Mouse (Mus musculus) CH12.LX (cell line): ENCODE results near the gene Ankrd28. TPM values are rescaled to one million over a fixed set of nuclear protein-coding genes. Genes with fewer than 3 reads are reported as not detected.

ENCODE experiments used
- DNase-seq: peaks from one replicate; pipeline ENCODE4 v3.0.0-alpha.2; 2013; ENCODE audit errors: extremely low read depth
- H3K27ac ChIP-seq: 2 replicates; pipeline ENCODE4 v1.5.1; 2012; ENCODE audit warnings: low read depth, mild to moderate bottlenecking, control low read depth, moderate library complexity; ENCODE audit not compliant: insufficient read depth
- H3K27me3 ChIP-seq: replicated peaks from 2 replicates; pipeline ENCODE3; 2012; ENCODE audit warnings: inconsistent platforms
- H3K36me3 ChIP-seq, 2 experiments: replicated peaks in 1 of 2; 2 replicates each; pipeline versions ENCODE3 to v1.6.1; 2012; ENCODE audit warnings: inconsistent platforms in 1 of 2, low read length in 1 of 2, mild to moderate bottlenecking in 1 of 2, mixed read lengths in 1 of 2, moderate library complexity in 1 of 2; ENCODE audit not compliant: control insufficient read depth in 1 of 2, insufficient read depth in 1 of 2
- H3K4me1 ChIP-seq, 2 experiments: 2 replicates each; pipeline ENCODE4 v1.6.1; 2012; ENCODE audit warnings: inconsistent platforms in 1 of 2, moderate library complexity in 1 of 2; ENCODE audit not compliant: insufficient read depth in 2 of 2, control insufficient read depth in 1 of 2
- H3K4me2 ChIP-seq: 2 replicates; pipeline ENCODE4 v1.6.1; 2012; ENCODE audit warnings: low read depth, mild to moderate bottlenecking, control low read depth; ENCODE audit not compliant: poor library complexity, insufficient read depth, severe bottlenecking
- H3K4me3 ChIP-seq, 3 experiments: fragments of 150-350 bp in 1 of 3; sonication (generic) in 1 of 3; replicated peaks in 1 of 3; 2 replicates each; pipeline versions ENCODE3 to v1.5.1; 2011 to 2012; ENCODE audit warnings: low read depth in 2 of 3, low read length in 2 of 3, mild to moderate bottlenecking in 2 of 3, moderate library complexity in 2 of 3, control low read depth in 1 of 3, improper control_type of control experiment in 1 of 3, inconsistent platforms in 1 of 3, mixed read lengths in 1 of 3; ENCODE audit not compliant: poor library complexity in 1 of 3
- H3K79me2 ChIP-seq: replicated peaks from 2 replicates; pipeline ENCODE4 v1.6.1; 2012; ENCODE audit warnings: mild to moderate bottlenecking, moderate library complexity; ENCODE audit not compliant: control insufficient read depth, poor library complexity, insufficient read depth, severe bottlenecking; ENCODE audit errors: extremely low read depth
- H3K9ac ChIP-seq: 2 replicates; pipeline ENCODE4 v1.6.1; 2012; ENCODE audit warnings: low read depth, mild to moderate bottlenecking, control low read depth, moderate library complexity; ENCODE audit not compliant: insufficient read depth
- H3K9me3 ChIP-seq: replicated peaks from 2 replicates; pipeline ENCODE3; 2012; ENCODE audit warnings: low read length, inconsistent platforms, mixed read lengths
- CHD2 ChIP-seq: IDR thresholded peaks from 2 replicates; pipeline ENCODE4 v1.6.1; 2011; ENCODE audit warnings: low read length, improper control_type of control experiment
- CTCF ChIP-seq, 2 experiments: IDR thresholded peaks in 1 of 2; conservative IDR thresholded peaks in 1 of 2; 2 replicates each; pipeline ENCODE4 v1.5.1; 2011 to 2012; ENCODE audit warnings: low read depth in 2 of 2, low read length in 2 of 2, improper control_type of control experiment in 1 of 2, inconsistent platforms in 1 of 2, mild to moderate bottlenecking in 1 of 2, moderate library complexity in 1 of 2
- E2F4 ChIP-seq: IDR thresholded peaks from 2 replicates; pipeline ENCODE4 v1.6.1; 2011; ENCODE audit warnings: low read depth, low read length, improper control_type of control experiment; ENCODE audit not compliant: insufficient replicate concordance
- ELF1 ChIP-seq: IDR thresholded peaks from 2 replicates; pipeline ENCODE4 v1.6.1; 2014; ENCODE audit warnings: low read depth, mild to moderate bottlenecking, inconsistent platforms, low read length, improper control_type of control experiment
- EP300 ChIP-seq: IDR thresholded peaks from 2 replicates; pipeline ENCODE4 v1.6.1; 2011; ENCODE audit warnings: low read length, improper control_type of control experiment
- ETS1 ChIP-seq: conservative IDR thresholded peaks from 2 replicates; pipeline ENCODE4 v1.6.1; 2012; ENCODE audit warnings: low read depth, mild to moderate bottlenecking, inconsistent platforms, low read length, improper control_type of control experiment, moderate library complexity
- HCFC1 ChIP-seq: IDR thresholded peaks from 2 replicates; pipeline ENCODE4 v1.6.1; 2012; ENCODE audit warnings: low read depth, mild to moderate bottlenecking, inconsistent platforms, low read length, improper control_type of control experiment
- MAFK ChIP-seq: IDR thresholded peaks from 2 replicates; pipeline ENCODE4 v1.6.1; 2011; ENCODE audit warnings: low read length, improper control_type of control experiment; ENCODE audit not compliant: insufficient replicate concordance
- MAZ ChIP-seq: IDR thresholded peaks from 2 replicates; pipeline ENCODE4 v1.6.1; 2012; ENCODE audit warnings: low read depth, mild to moderate bottlenecking, inconsistent platforms, low read length, improper control_type of control experiment, moderate library complexity
- MEF2A ChIP-seq: IDR thresholded peaks from 2 replicates; pipeline ENCODE4 v1.6.1; 2014; ENCODE audit warnings: low read depth, mild to moderate bottlenecking, inconsistent platforms, low read length, improper control_type of control experiment, borderline replicate concordance
- MXI1 ChIP-seq: IDR thresholded peaks from 2 replicates; pipeline ENCODE4 v1.6.1; 2011; ENCODE audit warnings: mild to moderate bottlenecking, low read depth, low read length, improper control_type of control experiment
- NRF1 ChIP-seq: IDR thresholded peaks from 2 replicates; pipeline ENCODE4 v1.6.1; 2014; ENCODE audit warnings: low read depth, mild to moderate bottlenecking, inconsistent platforms, low read length, improper control_type of control experiment, moderate library complexity
- PAX5 ChIP-seq: IDR thresholded peaks from 2 replicates; pipeline ENCODE4 v1.6.1; 2012; ENCODE audit warnings: low read length, inconsistent platforms, mixed read lengths
- POLR2A ChIP-seq: IDR thresholded peaks from 2 replicates; pipeline ENCODE4 v1.6.1; 2011; ENCODE audit warnings: low read depth, mild to moderate bottlenecking, improper control_type of control experiment, low read length
- RAD21 ChIP-seq: IDR thresholded peaks from 2 replicates; pipeline ENCODE4 v1.6.1; 2011; ENCODE audit warnings: low read depth, mild to moderate bottlenecking, low read length, improper control_type of control experiment, moderate library complexity
- SIN3A ChIP-seq: IDR thresholded peaks from 2 replicates; pipeline ENCODE4 v1.6.1; 2012; ENCODE audit warnings: low read length, improper control_type of control experiment, inconsistent platforms
- SMC3 ChIP-seq: IDR thresholded peaks from 2 replicates; pipeline ENCODE4 v1.6.1; 2011; ENCODE audit warnings: low read depth, low read length, improper control_type of control experiment
- UBTF ChIP-seq: IDR thresholded peaks from 2 replicates; pipeline ENCODE4 v1.6.1; 2012; ENCODE audit warnings: low read depth, mild to moderate bottlenecking, inconsistent platforms, low read length, improper control_type of control experiment, moderate library complexity
- USF2 ChIP-seq: conservative IDR thresholded peaks from 2 replicates; pipeline ENCODE4 v1.6.1; 2011; ENCODE audit warnings: low read depth, low read length, improper control_type of control experiment
- ZC3H11A ChIP-seq: IDR thresholded peaks from 2 replicates; pipeline ENCODE4 v1.6.1; 2012; ENCODE audit warnings: low read depth, mild to moderate bottlenecking, inconsistent platforms, low read length, improper control_type of control experiment
- ZNF384 ChIP-seq: IDR thresholded peaks from 2 replicates; pipeline ENCODE4 v1.6.1; 2012; ENCODE audit warnings: low read depth, low read length, improper control_type of control experiment, inconsistent platforms
- dilution Hi-C: fragments of 300-500 bp; cut with MboI; formaldehyde crosslinking; loops from 2 replicates; pipeline ENCODE4 v1.14.3; 2020; ENCODE audit warnings: low sequenced_read_pairs; ENCODE audit not compliant: extremely low pct_unique_long_range_greater_than_20kb, extremely low pct_ligation_motif_present
- in situ Hi-C: fragments of 300-500 bp; cut with MboI; formaldehyde crosslinking; loops from 3 replicates; pipeline ENCODE4 v1.14.3; 2019; ENCODE audit warnings: low sequenced_read_pairs, low pct_ligation_motif_present, low pct_unique_long_range_greater_than_20kb, mixed read lengths
- polyA plus RNA-seq: library from polyadenylated mRNA; unstranded; fragments of >175 nt; gene quantifications from 2 replicates; pipeline ENCODE4 v1.2.1, GENCODE M21; 2012; ENCODE audit warnings: low read depth; ENCODE audit not compliant: insufficient read length
- total RNA-seq, 2 experiments: library from RNA; depleted of rRNA; stranded (reverse); fragments of 300-350 nt in 1 of 2; fragments of >200 nt in 1 of 2; gene quantifications; 2 replicates each; pipeline ENCODE4 v1.2.3; 2012 to 2014

Ankrd28 gene
- total and polyA plus RNA-seq, 3 experiments: 7.3 to 15.0 (median 14.9) TPM

- TF ChIP-seq RAD21: no peak
- no peak for TF ChIP-seq HCFC1
- TF ChIP-seq UBTF: no peak
- no peak for TF ChIP-seq MXI1
- TF ChIP-seq ZNF384: no peak
- no peak for TF ChIP-seq MEF2A
- no peak for TF ChIP-seq EP300
- TF ChIP-seq CHD2: no peak
- TF ChIP-seq SIN3A: no peak
- no peak for TF ChIP-seq ELF1
- TF ChIP-seq, all 38 proteins: peak for 0
- Histone ChIP-seq H3K9me3 (no peaks in the 10 kb centered on the region), H3K27ac (no peak overlapping the region), H3K79me2 (no peaks in the 10 kb centered on the region), H3K4me3 (no peak overlapping the region), H3K4me2 (no peak overlapping the region), H3K9ac (no peak overlapping the region), H3K27me3 (no peaks in the 10 kb centered on the region), H3K4me1 (peaks cover 0 to under 1% of the 10 kb centered on the region in 2 experiments; a peak in 1 of 4 replicates), H3K36me3 (peaks cover 5 to 53% of the 10 kb centered on the region in 2 experiments)
- DNase-seq: no peak
- in situ Hi-C loops (no loop called here), dilution Hi-C loops (no loop called here)
These were observed 87.9 kb downstream of the Ankrd28 start for GRCm38 (mm10) chr14:31742523-31742922.

GRCm38 (mm10) chr14:31734811-31735210 lies 95.6 kb downstream of the Ankrd28 start:
- Histone ChIP-seq H3K4me2 (no peak overlapping the region), H3K36me3 (peaks cover 6 to 40% of the 10 kb centered on the region in 2 experiments), H3K9me3 (no peaks in the 10 kb centered on the region), H3K9ac (no peak overlapping the region), H3K27ac (no peak overlapping the region), H3K79me2 (no peaks in the 10 kb centered on the region), H3K27me3 (no peaks in the 10 kb centered on the region), H3K4me3 (no peak overlapping the region), H3K4me1 (peaks cover 0 to 4% of the 10 kb centered on the region in 2 experiments; a peak in 1 of 4 replicates)
- in situ Hi-C loops (loop anchor here (5.0 kb wide), 1 partner anchor 33 kb away; no protein-coding TSS in a partner anchor), dilution Hi-C loops (no loop called here)
- no peak for DNase-seq
- TF ChIP-seq POLR2A (no peak), SMC3 (no peak), ETS1 (no peak), MAFK (no peak), MAZ (no peak), USF2 (no peak), RAD21 (no peak), ZC3H11A (no peak), PAX5 (no peak), NRF1 (no peak), CHD2 (no peak), ZNF384 (no peak), E2F4 (no peak), CTCF (conservative IDR thresholded peaks at IDR 0.05 in 1 of 2, IDR thresholded peaks at IDR 0.05 in 1 of 2; ENCODE audit: low read depth in 2 of 2, low read length in 2 of 2) (no peak), HCFC1 (no peak)
